Mouse (Mus musculus) cerebellum, adult 2 months (tissue): ENCODE data around the gene Draxin.

Experiments
- CTCF ChIP-seq: fragments of 200-500 bp; IDR thresholded peaks from 2 replicates; pipeline ENCODE4 v1.5.1; 2011; ENCODE audit warnings: low read depth, mild to moderate bottlenecking, control low read depth, low read length, moderate library complexity, borderline replicate concordance; ENCODE audit not compliant: insufficient read depth
- POLR2A ChIP-seq: fragments of 200-500 bp; IDR thresholded peaks from 2 replicates; pipeline ENCODE4 v1.6.1; 2011; ENCODE audit warnings: low read length, control low read depth, borderline replicate concordance; ENCODE audit not compliant: insufficient read depth

DNA sequence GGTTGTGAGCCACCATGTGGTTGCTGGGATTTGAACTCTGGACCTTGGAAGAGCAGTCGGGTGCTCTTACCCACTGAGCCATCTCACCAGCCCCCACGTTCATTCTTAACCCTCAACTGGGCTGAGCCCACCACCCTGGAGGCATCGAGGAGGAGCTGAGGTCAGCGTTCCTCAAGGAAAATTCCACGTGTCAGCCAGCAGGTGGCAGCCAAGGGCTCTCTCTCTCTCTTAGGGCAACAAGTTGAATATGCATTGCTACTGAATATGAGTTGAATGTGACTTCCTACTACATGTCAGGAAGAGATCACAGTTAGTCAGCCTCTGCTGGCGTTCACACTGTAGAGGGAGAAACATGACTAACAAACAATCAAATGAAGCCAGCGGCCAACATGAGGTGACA, 37.8 kb upstream of the Draxin start:
- peak; percentile 87 for TF ChIP-seq CTCF
- no peak for TF ChIP-seq POLR2A
